Mouse (Mus musculus) intestine, embryonic 14.5 days (tissue): ENCODE results near the gene Kcnb1. TPM values are rescaled to one million over a fixed set of nuclear protein-coding genes. Genes with fewer than 3 reads are reported as not detected.

Experiments
- ATAC-seq: fragments of 200-750 bp; cut with Nextera tagmentation; replicated peaks from 2 replicates; pipeline ENCODE4 v1.8.0; 2017; ENCODE audit warnings: low read depth, moderate number of reproducible peaks, moderate TSS enrichment, moderate library complexity; ENCODE audit not compliant: low FRiP score, low TSS enrichment
- DNase-seq: peaks from one replicate; pipeline ENCODE4 v3.0.0-alpha.2; 2018; ENCODE audit warnings: low spot score
- H3K27ac ChIP-seq: fragments of 300-500 bp; sonication (generic); 2 replicates; pipeline ENCODE4 v1.5.1; 2014; ENCODE audit warnings: low read depth, mild to moderate bottlenecking, control low read depth
- H3K27me3 ChIP-seq: fragments of 300-500 bp; sonication (generic); replicated peaks from 2 replicates; pipeline ENCODE4 v1.6.1; 2014; ENCODE audit warnings: low read length, control low read depth; ENCODE audit not compliant: control insufficient read depth, insufficient read depth
- H3K36me3 ChIP-seq: fragments of 300-500 bp; sonication (generic); 2 replicates; pipeline ENCODE4 v1.6.1; 2014; ENCODE audit warnings: low read length, control low read depth; ENCODE audit not compliant: control insufficient read depth, insufficient read depth
- H3K4me1 ChIP-seq: fragments of 300-500 bp; sonication (generic); replicated peaks from 2 replicates; pipeline ENCODE4 v1.6.1; 2014; ENCODE audit warnings: low read length, control low read depth, mixed read lengths; ENCODE audit not compliant: control insufficient read depth, insufficient read depth
- H3K4me2 ChIP-seq: fragments of 300-500 bp; sonication (generic); 2 replicates; pipeline ENCODE4 v1.6.1; 2014; ENCODE audit warnings: low read length
- H3K4me3 ChIP-seq: fragments of 300-500 bp; sonication (generic); 2 replicates; pipeline ENCODE4 v1.5.1; 2014; ENCODE audit warnings: low read depth, low read length, control low read depth, mixed read lengths
- H3K9ac ChIP-seq: fragments of 300-500 bp; sonication (generic); 2 replicates; pipeline ENCODE4 v1.6.1; 2014; ENCODE audit warnings: mild to moderate bottlenecking, low read length
- H3K9me3 ChIP-seq: fragments of 300-500 bp; sonication (generic); 2 replicates; pipeline ENCODE4 v1.6.1; 2016; ENCODE audit warnings: low read length, control low read depth; ENCODE audit not compliant: control insufficient read depth
- WGBS: fragments of 180-500 bp; shearing (Covaris S2); extraction: QIAGEN DNeasy Blood & Tissue Kit; methylation state at CpG from one replicate; pipeline ENCODE4 v1.1.7; 2014; 5-methylcytosine and 5-hydroxymethylcytosine counted together
- polyA plus RNA-seq: library from polyadenylated mRNA; unstranded; fragments of >200 nt; fragmentation: Nextera tagmentation; extraction: Ambion mirVana; gene quantifications from 2 replicates; pipeline ENCODE4 v1.2.1, GENCODE M21; 2014

Gene Kcnb1
- polyA plus RNA-seq, 1 experiment from 2014 or later, result 1.9 TPM

- Histone ChIP-seq H3K9me3 (no peaks in the 10 kb centered on the region), H3K9ac (no peak overlapping the region), H3K4me3 (no peak overlapping the region), H3K36me3 (no peaks in the 10 kb centered on the region), H3K4me1 (peaks cover 5% of the 10 kb centered on the region), H3K27me3 (no peaks in the 10 kb centered on the region), H3K4me2 (no peak overlapping the region), H3K27ac (no peak overlapping the region)
- no peak for ATAC-seq
- DNase-seq, result no peak
- WGBS, result 89% methylated on average over 5 of the region's 5 CpGs
Measured at GRCm38 (mm10) chr2:167074587-167074986, 115.4 kb downstream of the Kcnb1 start.

- H3K4me2 ChIP-seq, result peak overlapping the region; percentile 61
- peak; percentile 93 for ATAC-seq
- peak overlapping the region; percentile 64 for H3K27ac ChIP-seq
- H3K4me3 ChIP-seq, result peak overlapping the region; percentile 45
- no peaks in the 10 kb centered on the region for H3K36me3 ChIP-seq
- no peaks in the 10 kb centered on the region for H3K9me3 ChIP-seq
- H3K9ac ChIP-seq, result peak overlapping the region; percentile 36
- DNase-seq, result peak; percentile 99
- peaks cover 5% of the 10 kb centered on the region for H3K4me1 ChIP-seq
- WGBS, result 9% methylated on average over 22 of the region's 22 CpGs
- no peaks in the 10 kb centered on the region for H3K27me3 ChIP-seq
Measured at GRCm38 (mm10) chr2:167071641-167072601, 118.0 kb downstream of the Kcnb1 start.

DNA sequence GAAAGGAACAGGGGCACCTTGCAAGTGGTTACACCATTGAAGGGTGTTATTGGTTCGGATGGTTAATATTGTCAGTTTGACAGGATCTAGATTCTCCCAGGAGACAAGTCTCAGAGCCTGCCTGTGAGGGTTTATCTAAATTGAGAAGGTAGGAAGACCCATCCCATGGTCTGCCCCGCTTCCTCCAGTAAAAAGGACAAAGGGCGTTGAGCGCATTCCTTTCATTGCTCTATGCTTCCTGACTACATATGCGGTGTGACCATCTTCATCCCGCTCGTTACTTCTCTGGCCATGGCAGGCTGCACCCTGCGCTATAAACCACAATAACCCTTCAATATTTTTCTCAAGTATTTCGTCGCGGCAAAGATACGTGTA lies 118.7 kb downstream of the Kcnb1 start:
- Histone ChIP-seq H3K27ac (peak overlapping the region; percentile 64), H3K4me1 (peaks cover 5% of the 10 kb centered on the region), H3K4me2 (peak overlapping the region; percentile 61), H3K9ac (peak overlapping the region; percentile 36), H3K27me3 (no peaks in the 10 kb centered on the region), H3K36me3 (peaks cover 3% of the 10 kb centered on the region), H3K4me3 (peak overlapping the region; percentile 45), H3K9me3 (no peaks in the 10 kb centered on the region)
- 0 out of 2 replicates have a peak, but pooled peaks have one; percentile 3 for ATAC-seq
- DNase-seq, result no peak
- WGBS, result 15% methylated on average over 12 of the region's 12 CpGs

DNA sequence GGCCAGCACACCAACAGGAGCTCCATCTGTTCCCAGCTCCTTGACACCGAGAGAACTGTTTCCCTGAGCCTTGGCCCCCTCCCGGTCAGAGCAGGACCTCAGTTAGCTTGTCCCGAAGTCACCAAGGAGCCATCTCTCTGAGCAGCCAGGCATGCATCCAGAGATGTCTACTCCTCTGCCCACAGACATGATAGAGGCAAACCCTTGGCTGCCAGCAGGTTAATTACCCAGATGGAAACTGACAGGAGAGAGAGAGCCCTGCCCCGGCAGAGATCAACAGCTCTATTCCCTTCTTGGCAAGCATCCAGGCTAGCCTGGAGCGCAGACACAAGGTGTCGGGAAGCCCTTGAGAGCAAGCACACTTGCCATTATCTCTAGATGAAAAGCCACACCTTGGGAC lies 119.6 kb downstream of the Kcnb1 start:
- 68% methylated on average over 6 of the region's 6 CpGs for WGBS
- no peaks in the 10 kb centered on the region for H3K9me3 ChIP-seq
- peaks cover 7% of the 10 kb centered on the region for H3K4me1 ChIP-seq
- H3K27me3 ChIP-seq, result no peaks in the 10 kb centered on the region
- peaks cover 12% of the 10 kb centered on the region for H3K36me3 ChIP-seq
- no peak overlapping the region for H3K9ac ChIP-seq
- H3K4me3 ChIP-seq, result no peak overlapping the region
- H3K27ac ChIP-seq, result no peak overlapping the region
- DNase-seq (no peak), ATAC-seq (no peak)
- H3K4me2 ChIP-seq, result no peak overlapping the region

DNA sequence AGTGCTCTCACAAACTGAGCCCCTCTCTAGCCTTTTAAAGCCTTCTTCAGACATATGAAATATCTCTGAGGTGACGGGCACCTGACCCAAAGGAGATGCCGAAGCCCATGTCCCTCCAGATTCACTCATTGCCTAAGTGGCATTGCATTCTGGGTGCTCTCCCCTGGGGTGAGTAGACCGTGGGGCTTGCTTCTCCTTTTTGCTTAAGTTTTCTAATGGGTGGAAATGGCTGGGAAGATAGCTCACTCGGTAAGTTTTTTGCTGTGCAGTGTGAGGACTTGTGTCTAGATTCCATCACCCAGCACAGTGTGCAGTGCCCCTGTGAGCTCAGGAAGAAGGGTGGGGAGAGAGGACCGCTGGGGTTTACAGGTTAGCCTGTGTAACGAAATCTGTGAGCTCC lies 122.4 kb downstream of the Kcnb1 start:
- no peak overlapping the region for H3K4me3 ChIP-seq
- H3K27ac ChIP-seq, result no peak overlapping the region
- peaks cover 25% of the 10 kb centered on the region for H3K36me3 ChIP-seq
- no peak overlapping the region for H3K9ac ChIP-seq
- 49% methylated on average over 6 of the region's 6 CpGs for WGBS
- DNase-seq (no peak), ATAC-seq (no peak)
- H3K27me3 ChIP-seq, result no peaks in the 10 kb centered on the region
- no peak overlapping the region for H3K4me2 ChIP-seq
- H3K4me1 ChIP-seq, result peaks cover 14% of the 10 kb centered on the region
- H3K9me3 ChIP-seq, result no peaks in the 10 kb centered on the region

- Histone ChIP-seq H3K4me2 (no peak overlapping the region), H3K4me1 (peaks cover 16% of the 10 kb centered on the region), H3K4me3 (no peak overlapping the region), H3K9me3 (no peaks in the 10 kb centered on the region), H3K36me3 (peaks cover 25% of the 10 kb centered on the region), H3K27me3 (no peaks in the 10 kb centered on the region), H3K27ac (no peak overlapping the region), H3K9ac (no peak overlapping the region)
- no peak for ATAC-seq
- WGBS, result 29% methylated on average over 6 of the region's 6 CpGs
- DNase-seq, result no peak
Measured at GRCm38 (mm10) chr2:167066528-167067516, 123.1 kb downstream of the Kcnb1 start.

- Histone ChIP-seq H3K4me1 (peaks cover 20% of the 10 kb centered on the region), H3K9me3 (no peaks in the 10 kb centered on the region), H3K4me2 (no peak overlapping the region), H3K27me3 (no peaks in the 10 kb centered on the region), H3K36me3 (peaks cover 25% of the 10 kb centered on the region), H3K4me3 (no peak overlapping the region), H3K27ac (no peak overlapping the region), H3K9ac (no peak overlapping the region)
- 51% methylated on average over 1 of the region's 1 CpGs for WGBS
- no peak for ATAC-seq
- DNase-seq, result no peak
Measured at GRCm38 (mm10) chr2:167066031-167066430, 123.9 kb downstream of the Kcnb1 start.

DNA sequence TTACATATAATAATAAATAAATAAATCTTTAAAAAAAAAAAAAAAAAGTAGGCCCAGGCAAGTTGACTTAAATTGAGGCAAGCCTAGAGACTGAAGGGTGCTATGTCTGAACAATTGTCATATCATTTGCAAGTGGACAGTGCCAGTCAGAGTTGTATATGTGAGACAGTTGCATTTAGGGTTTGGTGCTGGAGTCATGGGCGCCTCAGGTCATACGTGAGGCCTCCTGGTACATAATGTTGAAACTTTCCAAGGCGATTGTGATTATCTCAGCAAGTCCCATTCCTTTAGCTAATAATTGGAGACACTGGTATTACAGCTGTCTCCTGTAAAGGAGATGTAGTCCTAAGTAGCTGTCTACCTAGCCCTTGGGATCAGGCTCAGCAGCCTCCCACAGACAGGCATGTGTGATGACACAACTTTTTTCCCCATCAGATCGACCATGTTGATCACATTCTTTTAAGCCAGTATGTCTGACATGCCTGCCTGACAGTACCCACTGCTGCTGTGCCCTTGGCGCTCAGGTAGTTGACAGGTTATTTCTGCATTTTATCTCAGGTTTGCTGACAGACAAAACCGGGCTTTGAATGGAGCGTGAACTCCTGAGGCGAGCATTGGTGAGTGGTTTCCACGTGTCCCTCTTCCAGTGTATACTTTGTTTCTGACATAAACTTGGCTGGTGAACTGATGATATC lies 125.2 kb downstream of the Kcnb1 start:
- peak overlapping the region; percentile 43 for H3K27ac ChIP-seq
- WGBS, result 20% methylated on average over 9 of the region's 9 CpGs
- H3K4me3 ChIP-seq, result peak overlapping the region; percentile 66
- peak overlapping the region; percentile 99 for H3K9ac ChIP-seq
- peaks cover 26% of the 10 kb centered on the region for H3K36me3 ChIP-seq
- H3K9me3 ChIP-seq, result no peaks in the 10 kb centered on the region
- H3K27me3 ChIP-seq, result no peaks in the 10 kb centered on the region
- H3K4me2 ChIP-seq, result peak overlapping the region; percentile 92
- DNase-seq (no peak), ATAC-seq (no peak)
- H3K4me1 ChIP-seq, result peaks cover 21% of the 10 kb centered on the region
